Mouse (Mus musculus) myocyte (in vitro differentiated cells): ENCODE measurements around the gene P4ha2. TPM values are rescaled to one million over a fixed set of nuclear protein-coding genes. Genes with fewer than 3 reads are reported as not detected.
A peak's percentile ranks its signal among the peaks of the same experiment; 100 is the strongest.

ENCODE experiments used
- H3K27me3 ChIP-seq: one replicate; pipeline ENCODE4 v1.6.1; 2011; ENCODE audit not compliant: control insufficient read depth, insufficient read depth, insufficient read length
- H3K36me3 ChIP-seq: one replicate; pipeline ENCODE4 v1.6.1; 2011; ENCODE audit not compliant: control insufficient read depth, insufficient read depth
- H3K4me2 ChIP-seq: one replicate; pipeline ENCODE4 v1.6.1; 2011; ENCODE audit warnings: low read depth, control low read depth
- H3K4me3 ChIP-seq: one replicate; pipeline ENCODE4 v1.5.1; 2011; ENCODE audit warnings: mild to moderate bottlenecking, control low read depth, moderate library complexity
- H3K79me2 ChIP-seq: one replicate; pipeline ENCODE4 v1.6.1; 2011; ENCODE audit not compliant: control insufficient read depth, insufficient read depth
- H3ac ChIP-seq: one replicate; pipeline ENCODE4 v1.6.1; 2011; ENCODE audit not compliant: control insufficient read depth, insufficient read length
- CEBPB ChIP-seq: IDR thresholded peaks from 2 replicates; pipeline ENCODE4 v1.6.1; 2011; ENCODE audit warnings: mild to moderate bottlenecking, moderate library complexity; ENCODE audit not compliant: poor library complexity, insufficient read depth, severe bottlenecking
- E2F4 ChIP-seq: IDR thresholded peaks from one replicate; pipeline ENCODE4 v1.6.1; 2011; ENCODE audit warnings: mild to moderate bottlenecking, control low read depth, moderate library complexity; ENCODE audit not compliant: insufficient read depth
- MAX ChIP-seq: IDR thresholded peaks from one replicate; pipeline ENCODE4 v1.6.1; 2011; ENCODE audit warnings: low read depth, mild to moderate bottlenecking, control low read depth
- MYOD1 ChIP-seq, 3 experiments: IDR thresholded peaks; one replicate each; pipeline ENCODE4 v1.6.1; 2011; ENCODE audit warnings: control low read depth in 2 of 3, low read depth in 2 of 3, mild to moderate bottlenecking in 2 of 3, moderate library complexity in 1 of 3; ENCODE audit not compliant: insufficient read length in 2 of 3, control insufficient read depth in 1 of 3
- MYOG ChIP-seq, 3 experiments: IDR thresholded peaks; one replicate each; pipeline ENCODE4 v1.6.1; 2011; ENCODE audit warnings: control low read depth in 2 of 3, low read depth in 2 of 3, mild to moderate bottlenecking in 2 of 3; ENCODE audit not compliant: insufficient read length in 2 of 3, control insufficient read depth in 1 of 3, insufficient read depth in 1 of 3
- POLR2A ChIP-seq: IDR thresholded peaks from one replicate; pipeline ENCODE4 v1.6.1; 2011; ENCODE audit warnings: low read depth, mild to moderate bottlenecking, control low read depth, moderate library complexity; ENCODE audit not compliant: insufficient read length
- POLR2AphosphoS2 ChIP-seq: IDR thresholded peaks from one replicate; pipeline ENCODE4 v1.6.1; 2011; ENCODE audit warnings: low read depth, control low read depth; ENCODE audit not compliant: insufficient read length
- REST ChIP-seq: IDR thresholded peaks from one replicate; pipeline ENCODE4 v1.6.1; 2011; ENCODE audit warnings: mild to moderate bottlenecking, control low read depth, moderate library complexity; ENCODE audit not compliant: insufficient read depth, insufficient read length
- SRF ChIP-seq: IDR thresholded peaks from one replicate; pipeline ENCODE4 v1.6.1; 2011; ENCODE audit warnings: low read depth; ENCODE audit not compliant: control insufficient read depth, insufficient read length
- TCF12 ChIP-seq: IDR thresholded peaks from one replicate; pipeline ENCODE4 v1.6.1; 2011; ENCODE audit warnings: mild to moderate bottlenecking, control low read depth; ENCODE audit not compliant: poor library complexity, insufficient read depth, severe bottlenecking
- TCF3 ChIP-seq: IDR thresholded peaks from one replicate; pipeline ENCODE4 v1.6.1; 2011; ENCODE audit warnings: low read depth, control low read depth; ENCODE audit not compliant: insufficient read length
- USF1 ChIP-seq: IDR thresholded peaks from one replicate; pipeline ENCODE4 v1.6.1; 2011; ENCODE audit warnings: low read depth, mild to moderate bottlenecking, control low read depth, moderate library complexity
- polyA plus RNA-seq: library from polyadenylated mRNA; unstranded; fragments of >200 nt; fragmentation: generic; extraction: Trizol; gene quantifications from one replicate; pipeline ENCODE4 v1.2.1, GENCODE M21; 2012; ENCODE audit warnings: missing spikeins

Gene P4ha2
- polyA plus RNA-seq, 1 experiment, result 89.0 TPM

GRCm38 (mm10) chr11:54075353-54075752 lies 24.5 kb upstream of the P4ha2 start:
- H3K4me2 ChIP-seq, result no peak overlapping the region
- H3K27me3 ChIP-seq, result no peaks in the 10 kb centered on the region
- no peaks in the 10 kb centered on the region for H3K79me2 ChIP-seq
- H3ac ChIP-seq, result no peak overlapping the region
- H3K4me3 ChIP-seq, result no peak overlapping the region
- TF ChIP-seq TCF3 (peak; percentile 79), USF1 (no peak), SRF (no peak), MYOG (IDR thresholded peaks at IDR 0.05; ENCODE audit: control insufficient read depth in 1 of 3, insufficient read depth in 1 of 3, insufficient read length in 2 of 3, low read depth in 2 of 3) (peak in 2 of 3 experiments; percentile 76 to 86), TCF12 (peak; percentile 83), MYOD1 (IDR thresholded peaks at IDR 0.05; ENCODE audit: control insufficient read depth in 1 of 3, insufficient read length in 2 of 3, low read depth in 2 of 3) (peak in 2 of 3 experiments; percentile 84 to 85)
- H3K36me3 ChIP-seq, result no peaks in the 10 kb centered on the region

DNA sequence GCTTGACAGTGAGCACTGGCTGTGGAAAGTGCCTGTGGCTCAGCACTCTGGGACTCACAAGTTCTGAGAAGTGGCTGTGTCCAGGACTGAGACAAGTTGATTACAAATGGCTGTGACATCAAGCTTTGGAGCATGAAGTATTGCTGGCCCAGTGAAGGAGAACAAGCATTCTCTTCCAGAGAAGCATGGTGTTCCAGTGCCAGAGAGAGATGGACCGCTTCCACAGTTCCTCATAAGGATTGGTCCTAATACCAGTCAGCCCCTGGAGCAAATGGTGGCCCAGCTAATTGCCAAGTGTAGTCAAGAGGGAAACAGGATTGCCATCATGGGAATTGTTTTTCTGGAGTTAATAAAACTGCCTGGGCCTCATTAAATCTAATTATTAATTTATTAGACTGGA lies 23.8 kb upstream of the P4ha2 start:
- Histone ChIP-seq H3K27me3 (no peaks in the 10 kb centered on the region), H3K4me3 (no peak overlapping the region)

DNA sequence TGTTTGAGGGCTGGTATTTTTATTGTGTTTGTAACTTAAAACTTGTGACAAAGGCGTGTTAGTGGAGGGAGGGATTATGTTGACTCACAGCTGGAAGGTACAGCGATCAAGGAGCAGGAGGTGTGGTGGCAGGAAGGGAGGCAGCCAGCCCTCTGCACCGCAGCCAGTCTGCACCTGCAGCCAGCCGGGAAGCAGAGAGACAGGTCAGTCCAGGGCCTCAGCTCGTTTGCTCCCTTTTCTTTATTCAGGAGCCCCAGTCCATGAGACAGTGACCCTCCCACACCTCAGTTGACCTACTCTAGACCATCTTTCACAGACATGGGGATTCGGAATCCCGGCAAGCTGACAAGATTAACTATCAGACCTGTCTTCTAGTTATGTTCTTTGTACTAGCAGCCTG lies 19.5 kb upstream of the P4ha2 start:
- H3K27me3 ChIP-seq, result no peaks in the 10 kb centered on the region
- no peak overlapping the region for H3ac ChIP-seq
- no peaks in the 10 kb centered on the region for H3K36me3 ChIP-seq
- no peak overlapping the region for H3K4me3 ChIP-seq
- no peaks in the 10 kb centered on the region for H3K79me2 ChIP-seq
- TF ChIP-seq MYOD1 (IDR thresholded peaks at IDR 0.05; ENCODE audit: control insufficient read depth in 1 of 3, insufficient read length in 2 of 3, low read depth in 2 of 3) (peak in 1 of 3 experiments; percentile 25), POLR2A (no peak)
- no peak overlapping the region for H3K4me2 ChIP-seq

More for the DNA sequence above, 23.8 kb upstream of the P4ha2 start:
- no peak overlapping the region for H3K4me2 ChIP-seq
- H3K79me2 ChIP-seq, result no peaks in the 10 kb centered on the region
- no peaks in the 10 kb centered on the region for H3K36me3 ChIP-seq
- TF ChIP-seq SRF (no peak), E2F4 (no peak), POLR2AphosphoS2 (no peak), MYOD1 (IDR thresholded peaks at IDR 0.05; ENCODE audit: control insufficient read depth in 1 of 3, insufficient read length in 2 of 3, low read depth in 2 of 3) (no peak), POLR2A (no peak), CEBPB (no peak), REST (no peak), MAX (no peak), TCF3 (no peak), TCF12 (no peak), MYOG (IDR thresholded peaks at IDR 0.05; ENCODE audit: control insufficient read depth in 1 of 3, insufficient read depth in 1 of 3, insufficient read length in 2 of 3, low read depth in 2 of 3) (no peak), USF1 (no peak)
- no peak overlapping the region for H3ac ChIP-seq

- Histone ChIP-seq H3K27me3 (no peaks in the 10 kb centered on the region), H3K4me2 (no peak overlapping the region), H3ac (no peak overlapping the region), H3K36me3 (no peaks in the 10 kb centered on the region), H3K79me2 (no peaks in the 10 kb centered on the region), H3K4me3 (no peak overlapping the region)
- no peak for TF ChIP-seq USF1
- TF ChIP-seq POLR2AphosphoS2, result no peak
- no peak for TF ChIP-seq E2F4
- no peak for TF ChIP-seq TCF3
- no peak for TF ChIP-seq REST
- TF ChIP-seq TCF12, result no peak
- no peak for TF ChIP-seq CEBPB
- TF ChIP-seq SRF, result no peak
- TF ChIP-seq MYOD1 (IDR thresholded peaks at IDR 0.05; ENCODE audit: control insufficient read depth in 1 of 3, insufficient read length in 2 of 3, low read depth in 2 of 3), result no peak
These were observed 17.2 kb upstream of the P4ha2 start for GRCm38 (mm10) chr11:54082725-54083124.

DNA sequence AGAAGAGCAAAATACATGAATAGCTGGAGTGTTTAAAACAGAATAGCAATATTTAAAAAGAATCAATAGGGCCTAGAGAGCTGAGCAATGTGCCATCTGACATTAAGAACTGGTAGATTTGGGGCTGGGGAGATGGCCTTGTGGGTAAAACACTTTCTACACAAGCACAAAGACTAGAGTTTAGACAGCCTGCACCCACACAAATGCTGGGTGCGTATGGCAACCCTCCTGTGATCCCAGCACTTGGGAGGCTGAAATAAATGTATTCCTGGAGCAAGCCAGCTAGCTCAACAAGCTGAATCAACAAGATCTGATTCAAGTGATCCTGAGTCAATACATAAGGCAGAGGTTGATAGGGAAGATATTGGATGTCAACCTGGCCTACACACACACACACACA lies 14.9 kb upstream of the P4ha2 start:
- TF ChIP-seq CEBPB (no peak), TCF3 (no peak), MAX (no peak), SRF (no peak), MYOD1 (IDR thresholded peaks at IDR 0.05; ENCODE audit: control insufficient read depth in 1 of 3, insufficient read length in 2 of 3, low read depth in 2 of 3) (no peak), E2F4 (no peak)
- H3K36me3 ChIP-seq, result no peaks in the 10 kb centered on the region

More for the DNA sequence above, 14.9 kb upstream of the P4ha2 start:
- Histone ChIP-seq H3K27me3 (no peaks in the 10 kb centered on the region), H3K79me2 (no peaks in the 10 kb centered on the region), H3ac (no peak overlapping the region), H3K4me2 (no peak overlapping the region), H3K4me3 (no peak overlapping the region)
